Mouse (Mus musculus): ENCODE measurements around the gene Lin7c. TPM values are rescaled to one million over a fixed set of nuclear protein-coding genes. Genes with fewer than 3 reads are reported as not detected.
A peak's percentile ranks its signal among the peaks of the same experiment; 100 is the strongest.

Lin7c gene
- polyA plus RNA-seq, 1 experiment from 2014 or later = 37.1 TPM

GRCm38 (mm10) chr2:109927446-109927845, 36.8 kb downstream of the Lin7c start:
- Histone ChIP-seq H3K4me3 (ENCODE audit: low read depth, low read length) (no peak overlapping the region), H3K4me2 (replicated peaks; ENCODE audit: low read depth) (no peak overlapping the region), H3K36me3 (ENCODE audit: control insufficient read depth, insufficient read depth) (0 out of 2 replicates have a peak, but pooled peaks cover 6% of the 10 kb centered on the region), H3K9ac (ENCODE audit: low read depth, low read length) (no peak overlapping the region), H3K9me3 (ENCODE audit: control insufficient read depth) (no peaks in the 10 kb centered on the region), H3K4me1 (replicated peaks; ENCODE audit: control insufficient read depth, insufficient read depth, low read length) (peaks cover 4% of the 10 kb centered on the region), H3K27me3 (replicated peaks; ENCODE audit: control insufficient read depth, insufficient read depth, low read length) (no peaks in the 10 kb centered on the region), H3K27ac (ENCODE audit: low read depth, low read length) (no peak overlapping the region)
- no peak for ATAC-seq
- 57% methylated on average over 7 of the region's 7 CpGs for WGBS
- no peak for TF ChIP-seq CTCF (IDR thresholded peaks at IDR 0.05; ENCODE audit: low read depth)

GRCm38 (mm10) chr2:109927876-109928275, 37.2 kb downstream of the Lin7c start:
- no peaks in the 10 kb centered on the region for H3K9me3 ChIP-seq (ENCODE audit: control insufficient read depth)
- H3K27ac ChIP-seq (ENCODE audit: low read depth, low read length) = peak overlapping the region; percentile 21; the same call in 1 of the 2 replicates
- no peak for ATAC-seq
- no peaks in the 10 kb centered on the region for H3K27me3 ChIP-seq (replicated peaks; ENCODE audit: control insufficient read depth, insufficient read depth, low read length)
- no peak overlapping the region for H3K4me2 ChIP-seq (replicated peaks; ENCODE audit: low read depth)
- peaks cover 4% of the 10 kb centered on the region for H3K4me1 ChIP-seq (replicated peaks; ENCODE audit: control insufficient read depth, insufficient read depth, low read length)
- no peak overlapping the region for H3K4me3 ChIP-seq (ENCODE audit: low read depth, low read length)
- H3K9ac ChIP-seq (ENCODE audit: low read depth, low read length) = no peak overlapping the region
- 0 out of 2 replicates have a peak, but pooled peaks cover 6% of the 10 kb centered on the region for H3K36me3 ChIP-seq (ENCODE audit: control insufficient read depth, insufficient read depth)
- no peak for TF ChIP-seq CTCF (IDR thresholded peaks at IDR 0.05; ENCODE audit: low read depth)

DNA sequence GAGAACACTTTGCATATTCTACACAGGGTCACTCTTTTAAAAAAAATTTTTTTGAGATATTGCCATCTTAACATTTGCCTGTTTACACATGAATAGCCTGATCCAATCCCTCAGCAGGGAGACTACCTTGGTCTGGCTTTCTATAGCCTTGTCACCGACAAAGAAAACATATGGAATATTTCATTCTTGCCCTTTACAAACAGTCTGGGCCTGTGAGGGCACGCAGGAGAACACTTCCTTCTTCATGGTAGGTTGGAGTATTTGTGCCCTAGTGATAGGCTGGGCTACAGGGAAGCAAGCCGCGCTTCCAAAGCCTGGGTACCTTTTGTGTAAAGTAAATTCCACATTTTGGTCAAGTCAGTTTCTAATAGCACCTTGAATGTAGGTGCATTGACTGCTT, 38.1 kb downstream of the Lin7c start:
- H3K9ac ChIP-seq (ENCODE audit: low read depth, low read length) = no peak overlapping the region
- H3K9me3 ChIP-seq (ENCODE audit: control insufficient read depth) = no peaks in the 10 kb centered on the region
- no peak for ATAC-seq
- no peaks in the 10 kb centered on the region for H3K27me3 ChIP-seq (replicated peaks; ENCODE audit: control insufficient read depth, insufficient read depth, low read length)
- H3K4me2 ChIP-seq (replicated peaks; ENCODE audit: low read depth) = no peak overlapping the region
- 26% methylated on average over 4 of the region's 4 CpGs for WGBS
- TF ChIP-seq CTCF (IDR thresholded peaks at IDR 0.05; ENCODE audit: low read depth) = no peak
- no peak overlapping the region for H3K27ac ChIP-seq (ENCODE audit: low read depth, low read length)
- no peak overlapping the region for H3K4me3 ChIP-seq (ENCODE audit: low read depth, low read length)
- H3K36me3 ChIP-seq (ENCODE audit: control insufficient read depth, insufficient read depth) = 0 out of 2 replicates have a peak, but pooled peaks cover 6% of the 10 kb centered on the region
- H3K4me1 ChIP-seq (replicated peaks; ENCODE audit: control insufficient read depth, insufficient read depth, low read length) = peaks cover 4% of the 10 kb centered on the region

DNA sequence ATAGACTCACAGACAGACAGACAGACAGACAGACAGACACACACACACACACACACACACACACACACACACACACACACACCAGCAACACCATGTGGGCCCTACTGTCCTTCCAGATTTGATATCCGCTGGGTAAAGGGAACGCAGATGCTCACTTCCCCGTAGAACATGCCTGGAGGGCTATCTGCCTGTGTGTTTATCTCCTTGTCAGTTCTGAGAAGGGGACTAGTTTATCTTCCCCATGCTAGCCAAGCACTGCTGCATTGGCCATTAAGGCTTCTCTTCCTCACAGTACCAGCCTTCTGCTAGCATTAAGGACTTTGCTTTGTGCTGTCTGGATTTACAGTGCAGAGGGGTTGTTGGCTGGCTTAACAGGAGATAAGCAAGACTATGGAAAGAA, 38.6 kb downstream of the Lin7c start:
- Histone ChIP-seq H3K27me3 (replicated peaks; ENCODE audit: control insufficient read depth, insufficient read depth, low read length) (no peaks in the 10 kb centered on the region), H3K9me3 (ENCODE audit: control insufficient read depth) (no peaks in the 10 kb centered on the region), H3K27ac (ENCODE audit: low read depth, low read length) (peak overlapping the region; percentile 23; the same call in 1 of the 2 replicates), H3K36me3 (ENCODE audit: control insufficient read depth, insufficient read depth) (0 out of 2 replicates have a peak, but pooled peaks cover 6% of the 10 kb centered on the region), H3K4me3 (ENCODE audit: low read depth, low read length) (no peak overlapping the region), H3K4me1 (replicated peaks; ENCODE audit: control insufficient read depth, insufficient read depth, low read length) (peaks cover 4% of the 10 kb centered on the region), H3K4me2 (replicated peaks; ENCODE audit: low read depth) (no peak overlapping the region), H3K9ac (ENCODE audit: low read depth, low read length) (no peak overlapping the region)
- 41% methylated on average over 3 of the region's 3 CpGs for WGBS
- 0 out of 2 replicates have a peak, but pooled peaks have one; percentile 15 for ATAC-seq
- no peak for TF ChIP-seq CTCF (IDR thresholded peaks at IDR 0.05; ENCODE audit: low read depth)

DNA sequence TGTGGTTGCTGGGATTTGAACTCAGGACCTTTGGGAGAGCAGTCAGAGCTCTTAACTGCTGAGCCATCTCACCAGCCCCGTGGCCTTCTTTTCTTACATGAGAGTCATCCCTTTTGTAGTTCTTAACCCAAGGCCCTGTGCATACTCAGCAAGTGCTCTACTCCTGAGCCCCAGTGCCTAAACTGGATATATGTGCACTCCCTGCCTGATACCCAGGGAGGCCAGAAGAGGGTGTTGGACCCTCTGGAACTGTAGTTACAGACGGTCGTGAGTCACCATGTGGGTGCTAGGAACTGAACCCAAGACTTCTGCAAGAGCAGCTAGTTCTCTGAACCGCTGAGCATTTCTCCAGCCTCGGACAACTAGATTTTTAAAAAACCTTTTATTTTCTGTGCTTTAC, 39.7 kb downstream of the Lin7c start:
- Histone ChIP-seq H3K4me3 (ENCODE audit: low read depth, low read length) (no peak overlapping the region), H3K36me3 (ENCODE audit: control insufficient read depth, insufficient read depth) (0 out of 2 replicates have a peak, but pooled peaks cover 6% of the 10 kb centered on the region), H3K27ac (ENCODE audit: low read depth, low read length) (no peak overlapping the region), H3K4me2 (replicated peaks; ENCODE audit: low read depth) (no peak overlapping the region), H3K9ac (ENCODE audit: low read depth, low read length) (no peak overlapping the region), H3K9me3 (ENCODE audit: control insufficient read depth) (no peaks in the 10 kb centered on the region), H3K27me3 (replicated peaks; ENCODE audit: control insufficient read depth, insufficient read depth, low read length) (no peaks in the 10 kb centered on the region), H3K4me1 (replicated peaks; ENCODE audit: control insufficient read depth, insufficient read depth, low read length) (peaks cover 4% of the 10 kb centered on the region)
- WGBS = 89% methylated on average over 5 of the region's 5 CpGs
- ATAC-seq = no peak
- TF ChIP-seq CTCF (IDR thresholded peaks at IDR 0.05; ENCODE audit: low read depth) = no peak

- no peaks in the 10 kb centered on the region for H3K27me3 ChIP-seq (replicated peaks; ENCODE audit: control insufficient read depth, insufficient read depth, low read length)
- 0 out of 2 replicates have a peak, but pooled peaks cover 3% of the 10 kb centered on the region for H3K36me3 ChIP-seq (ENCODE audit: control insufficient read depth, insufficient read depth)
- no peaks in the 10 kb centered on the region for H3K9me3 ChIP-seq (ENCODE audit: control insufficient read depth)
- ATAC-seq = no peak
- H3K27ac ChIP-seq (ENCODE audit: low read depth, low read length) = no peak overlapping the region
- H3K4me3 ChIP-seq (ENCODE audit: low read depth, low read length) = no peak overlapping the region
- peak; percentile 49 for TF ChIP-seq CTCF (IDR thresholded peaks at IDR 0.05; ENCODE audit: low read depth)
- H3K4me2 ChIP-seq (replicated peaks; ENCODE audit: low read depth) = no peak overlapping the region
- peaks cover 2% of the 10 kb centered on the region for H3K4me1 ChIP-seq (replicated peaks; ENCODE audit: control insufficient read depth, insufficient read depth, low read length)
- 82% methylated on average over 4 of the region's 4 CpGs for WGBS
- H3K9ac ChIP-seq (ENCODE audit: low read depth, low read length) = no peak overlapping the region
Observed at GRCm38 (mm10) chr2:109930771-109931170, 40.1 kb downstream of the Lin7c start.
